Mouse (Mus musculus) kidney, postnatal 0 days (tissue): ENCODE measurements around the gene Ttc41. TPM values are rescaled to one million over a fixed set of nuclear protein-coding genes. Genes with fewer than 3 reads are reported as not detected.

Source experiments
- ATAC-seq: fragments of 200-750 bp; cut with Nextera tagmentation; replicated peaks from 2 replicates; pipeline ENCODE4 v1.8.0; 2017; ENCODE audit warnings: low read depth, moderate number of reproducible peaks, moderate TSS enrichment, moderate library complexity; ENCODE audit not compliant: low FRiP score
- DNase-seq: peaks from one replicate; pipeline ENCODE4 v3.0.0-alpha.2; 2016; ENCODE audit warnings: low spot score
- H3K27ac ChIP-seq: fragments of 300-500 bp; sonication (generic); 2 replicates; pipeline ENCODE4 v1.5.1; 2014; ENCODE audit warnings: mild to moderate bottlenecking
- H3K27me3 ChIP-seq: fragments of 300-500 bp; sonication (generic); 2 replicates; pipeline ENCODE4 v1.6.1; 2014; ENCODE audit warnings: low read length, mixed read lengths; ENCODE audit not compliant: insufficient read depth
- H3K36me3 ChIP-seq: fragments of 300-500 bp; sonication (generic); 2 replicates; pipeline ENCODE4 v1.6.1; 2014; ENCODE audit warnings: low read length, mixed read lengths; ENCODE audit not compliant: insufficient read depth
- H3K4me1 ChIP-seq: fragments of 300-500 bp; sonication (generic); replicated peaks from 2 replicates; pipeline ENCODE4 v1.6.1; 2014; ENCODE audit warnings: antibody characterized with exemption, low read length, mixed read lengths; ENCODE audit not compliant: insufficient read depth
- H3K4me2 ChIP-seq: fragments of 300-500 bp; sonication (generic); 2 replicates; pipeline ENCODE4 v1.6.1; 2014; ENCODE audit warnings: mild to moderate bottlenecking, low read length, moderate library complexity, mixed read lengths
- H3K4me3 ChIP-seq: fragments of 300-500 bp; sonication (generic); replicated peaks from 2 replicates; pipeline ENCODE4 v1.5.1; 2014; ENCODE audit warnings: low read depth, low read length
- H3K9ac ChIP-seq: fragments of 300-500 bp; sonication (generic); 2 replicates; pipeline ENCODE4 v1.6.1; 2014; ENCODE audit warnings: low read depth, low read length
- H3K9me3 ChIP-seq: fragments of 300-500 bp; sonication (generic); replicated peaks from 2 replicates; pipeline ENCODE4 v1.6.1; 2016; ENCODE audit warnings: low read length, inconsistent platforms, mixed read lengths
- CTCF ChIP-seq: IDR thresholded peaks from 2 replicates; pipeline ENCODE4 v1.5.1; 2016; ENCODE audit warnings: antibody characterized with exemption, low read depth, mild to moderate bottlenecking, moderate library complexity
- WGBS: fragments of 180-500 bp; shearing (Covaris S2); extraction: QIAGEN DNeasy Blood & Tissue Kit; methylation state at CpG from one replicate; pipeline ENCODE4 v1.1.7; 2014; 5-methylcytosine and 5-hydroxymethylcytosine counted together
- polyA plus RNA-seq: library from polyadenylated mRNA; unstranded; fragments of >200 nt; fragmentation: Nextera tagmentation; extraction: Ambion mirVana; gene quantifications from 2 replicates; pipeline ENCODE4 v1.2.1, GENCODE M21; 2015

Gene Ttc41
- polyA plus RNA-seq, 1 experiment from 2014 or later = 1.3 TPM

DNA sequence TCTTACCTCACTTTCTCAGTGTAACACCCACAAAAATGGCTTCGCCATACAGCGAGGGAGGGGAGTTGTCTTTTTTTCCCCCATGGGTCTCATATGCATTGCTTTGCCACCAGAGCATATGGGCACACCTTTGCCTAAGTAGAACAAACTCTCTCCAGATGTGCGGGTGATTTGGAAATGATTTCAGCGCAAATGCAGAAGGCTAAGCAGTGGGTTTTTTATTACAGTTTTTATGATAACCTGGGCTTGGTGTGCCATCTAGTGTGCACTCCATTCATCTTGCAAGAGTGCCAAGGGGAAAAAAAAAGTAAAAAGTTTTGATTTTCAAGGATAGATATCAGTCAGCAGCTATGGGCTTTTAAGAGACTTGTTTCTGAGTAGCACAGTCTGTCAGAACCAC, 29.4 kb downstream of the Ttc41 start:
- TF ChIP-seq CTCF = peak; percentile 29; the same call in 1 of the 2 replicates
- DNase-seq (no peak), ATAC-seq (no peak)
- Histone ChIP-seq H3K4me1 (no peaks in the 10 kb centered on the region), H3K9ac (no peak overlapping the region), H3K27ac (no peak overlapping the region), H3K36me3 (no peaks in the 10 kb centered on the region), H3K9me3 (no peaks in the 10 kb centered on the region), H3K4me2 (no peak overlapping the region), H3K27me3 (no peaks in the 10 kb centered on the region), H3K4me3 (no peak overlapping the region)
- 86% methylated on average over 4 of the region's 4 CpGs for WGBS

DNA sequence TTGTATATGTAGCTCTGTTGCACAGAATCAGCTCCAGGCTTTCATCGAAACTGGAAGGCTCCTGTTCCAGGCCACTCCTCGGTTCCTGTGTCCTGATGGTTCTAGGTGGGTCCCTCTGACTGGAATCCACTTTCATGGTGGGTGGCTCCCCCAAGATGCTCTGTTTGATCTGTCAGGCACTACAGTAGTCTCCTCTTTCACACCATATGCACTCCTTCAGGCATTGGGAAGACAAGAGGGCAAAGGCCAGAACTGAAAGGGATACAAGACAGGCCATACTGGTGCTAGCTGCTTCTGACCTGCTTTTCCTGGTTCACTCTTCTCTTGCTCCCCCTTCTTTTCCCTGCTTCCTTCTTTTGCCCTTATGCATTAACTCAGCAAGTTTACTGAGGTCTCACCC, 37.3 kb downstream of the Ttc41 start:
- H3K4me1 ChIP-seq = no peaks in the 10 kb centered on the region
- ATAC-seq = no peak
- H3K4me3 ChIP-seq = no peak overlapping the region
- H3K27ac ChIP-seq = no peak overlapping the region
- H3K27me3 ChIP-seq = no peaks in the 10 kb centered on the region
- H3K9ac ChIP-seq = no peak overlapping the region
- peak; percentile 15 for DNase-seq
- WGBS = 51% methylated on average over 2 of the region's 2 CpGs
- TF ChIP-seq CTCF = no peak
- H3K36me3 ChIP-seq = no peaks in the 10 kb centered on the region
- H3K9me3 ChIP-seq = no peaks in the 10 kb centered on the region
- H3K4me2 ChIP-seq = no peak overlapping the region

- no peak for TF ChIP-seq CTCF
- Histone ChIP-seq H3K36me3 (no peaks in the 10 kb centered on the region), H3K27me3 (no peaks in the 10 kb centered on the region), H3K4me2 (no peak overlapping the region), H3K27ac (no peak overlapping the region), H3K4me1 (no peaks in the 10 kb centered on the region), H3K9ac (no peak overlapping the region), H3K9me3 (no peaks in the 10 kb centered on the region), H3K4me3 (no peak overlapping the region)
- WGBS = 88% methylated on average over 7 of the region's 7 CpGs
- ATAC-seq (no peak), DNase-seq (no peak)
Measured at GRCm38 (mm10) chr10:86744306-86744705, 38.7 kb downstream of the Ttc41 start.

GRCm38 (mm10) chr10:86755816-86756502, 50.3 kb downstream of the Ttc41 start:
- WGBS = 85% methylated on average over 6 of the region's 6 CpGs
- Histone ChIP-seq H3K9me3 (no peaks in the 10 kb centered on the region), H3K4me3 (no peak overlapping the region), H3K36me3 (no peaks in the 10 kb centered on the region), H3K27ac (no peak overlapping the region), H3K4me2 (no peak overlapping the region), H3K27me3 (no peaks in the 10 kb centered on the region), H3K4me1 (no peaks in the 10 kb centered on the region), H3K9ac (no peak overlapping the region)
- DNase-seq = no peak
- no peak for ATAC-seq
- TF ChIP-seq CTCF = no peak

DNA sequence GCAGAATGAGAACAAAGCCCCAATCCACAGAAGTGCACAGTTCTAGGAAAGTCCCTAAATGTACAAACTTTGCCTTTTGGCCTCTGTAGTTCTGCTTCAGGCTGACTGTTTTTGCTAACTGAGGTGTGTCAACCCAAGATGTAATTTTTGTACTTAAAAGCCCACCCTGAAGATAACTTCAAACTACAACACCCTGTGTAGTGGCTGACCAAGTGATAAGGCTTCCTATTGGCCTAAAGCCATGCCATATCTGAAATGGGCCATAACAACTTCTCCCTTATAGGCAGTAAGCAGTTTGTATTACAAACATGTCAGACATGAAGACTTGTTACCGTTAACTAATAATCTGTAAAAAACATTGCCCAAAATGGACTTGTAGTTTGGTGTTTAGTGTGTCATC, 52.1 kb downstream of the Ttc41 start:
- WGBS = 83% methylated on average over 1 of the region's 1 CpGs
- H3K9ac ChIP-seq = no peak overlapping the region
- no peak overlapping the region for H3K27ac ChIP-seq
- no peak for ATAC-seq
- no peak overlapping the region for H3K4me3 ChIP-seq
- H3K4me2 ChIP-seq = no peak overlapping the region
- no peaks in the 10 kb centered on the region for H3K27me3 ChIP-seq
- no peak for TF ChIP-seq CTCF
- H3K9me3 ChIP-seq = no peaks in the 10 kb centered on the region
- DNase-seq = no peak
- no peaks in the 10 kb centered on the region for H3K4me1 ChIP-seq
- H3K36me3 ChIP-seq = no peaks in the 10 kb centered on the region

GRCm38 (mm10) chr10:86758211-86758610, 52.6 kb downstream of the Ttc41 start:
- Histone ChIP-seq H3K9me3 (no peaks in the 10 kb centered on the region), H3K27ac (no peak overlapping the region), H3K4me1 (no peaks in the 10 kb centered on the region), H3K4me3 (no peak overlapping the region), H3K36me3 (no peaks in the 10 kb centered on the region), H3K4me2 (no peak overlapping the region), H3K27me3 (no peaks in the 10 kb centered on the region), H3K9ac (no peak overlapping the region)
- WGBS = 81% methylated on average over 6 of the region's 6 CpGs
- TF ChIP-seq CTCF = no peak
- ATAC-seq = no peak
- DNase-seq = no peak

GRCm38 (mm10) chr10:86761236-86761635, 55.6 kb downstream of the Ttc41 start:
- DNase-seq (no peak), ATAC-seq (no peak)
- Histone ChIP-seq H3K4me1 (no peaks in the 10 kb centered on the region), H3K27ac (no peak overlapping the region), H3K9me3 (no peaks in the 10 kb centered on the region), H3K9ac (no peak overlapping the region), H3K36me3 (no peaks in the 10 kb centered on the region), H3K27me3 (no peaks in the 10 kb centered on the region), H3K4me3 (no peak overlapping the region), H3K4me2 (no peak overlapping the region)
- no peak for TF ChIP-seq CTCF
- WGBS = 86% methylated on average over 1 of the region's 1 CpGs
